Mouse (Mus musculus): ENCODE results near the gene Ppib. TPM values are rescaled to one million over a fixed set of nuclear protein-coding genes. Genes with fewer than 3 reads are reported as not detected.

Gene Ppib
- total RNA-seq, 2 experiments from 2014 or later, result 195 to 196 TPM

Other genes with a start within 250 kb of the Ppib start
- gene Zfp609, start 232.7 kb upstream of the Ppib start, total RNA-seq (2021), result 10 to 100 TPM; 56.2 to 58.6 TPM
- gene Pclaf, start 170.0 kb upstream of the Ppib start, total RNA-seq (2021), result not detected
- 10 to 100 TPM; 36.9 to 42.2 TPM for gene Trip4, start 151.4 kb upstream of the Ppib start, total RNA-seq (2021)
- gene Csnk1g1, start 151.3 kb upstream of the Ppib start, total RNA-seq (2021), result 10 to 100 TPM; 38.1 to 40.1 TPM
- gene Snx22, start 9.5 kb downstream of the Ppib start, total RNA-seq (2021), result 1 to 10 TPM; 5.9 to 6.1 TPM
- 10 to 100 TPM; 91.8 to 94.8 TPM for gene Snx1, start 66.4 kb downstream of the Ppib start, total RNA-seq (2021)
- gene Ciao2a, start 66.4 kb downstream of the Ppib start, total RNA-seq (2021), result 10 to 100 TPM; 29.4 to 30.5 TPM
- under 1 TPM; 0.76 to 0.92 TPM for gene Dapk2, start 98.0 kb downstream of the Ppib start, total RNA-seq (2021)

Measured in layer of hippocampus, adult 18-20 months (tissue).